Mouse (Mus musculus): Measurements from ENCODE around the gene 1700086D15Rik.

1700086D15Rik gene

DNA sequence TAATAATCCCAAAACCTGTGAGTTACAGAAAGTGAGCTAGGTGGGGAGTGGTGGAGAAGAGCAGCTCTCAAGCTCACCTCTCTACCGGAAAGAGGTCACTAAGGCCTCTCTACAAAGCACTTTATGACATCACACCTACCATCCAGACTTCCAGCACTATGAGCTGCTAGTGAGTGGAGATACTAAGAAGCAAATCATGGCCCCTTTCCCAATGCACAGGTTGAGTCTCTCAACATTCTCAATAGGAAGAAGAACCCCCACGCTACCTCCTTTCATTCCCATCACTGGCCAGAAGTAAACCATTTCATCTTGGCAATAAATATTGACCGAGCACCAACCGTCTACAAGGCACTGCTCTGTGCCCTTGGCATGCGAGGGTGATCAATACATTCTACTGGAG is at the start of gene 1700086D15Rik:
TSS of gene 1700086D15Rik (minus strand) at position 101 of the 400 bp plus-strand sequence.
- no peak for DNase-seq (ENCODE audit: low spot score)

DNA sequence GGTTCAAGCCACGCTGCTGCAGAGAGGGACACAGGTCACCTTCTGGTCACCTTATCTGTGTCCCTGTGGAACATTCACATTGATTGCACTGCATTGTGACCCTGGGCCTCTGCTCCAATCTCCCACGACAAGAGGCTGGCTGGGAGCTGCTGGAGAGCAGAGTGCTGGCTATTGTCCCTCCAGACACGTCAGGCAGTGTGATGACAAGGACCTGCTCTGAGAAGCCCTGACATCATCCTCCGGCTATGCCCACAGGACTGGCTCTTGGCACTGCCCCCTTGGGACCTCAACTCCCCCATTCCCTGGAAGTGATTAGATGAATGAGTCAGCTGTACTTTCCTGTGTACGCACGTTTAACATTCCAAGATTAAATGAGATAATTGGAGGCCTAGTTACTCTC is 49.8 kb upstream of the 1700086D15Rik start:
- DNase-seq (ENCODE audit: low spot score): no peak

DNA sequence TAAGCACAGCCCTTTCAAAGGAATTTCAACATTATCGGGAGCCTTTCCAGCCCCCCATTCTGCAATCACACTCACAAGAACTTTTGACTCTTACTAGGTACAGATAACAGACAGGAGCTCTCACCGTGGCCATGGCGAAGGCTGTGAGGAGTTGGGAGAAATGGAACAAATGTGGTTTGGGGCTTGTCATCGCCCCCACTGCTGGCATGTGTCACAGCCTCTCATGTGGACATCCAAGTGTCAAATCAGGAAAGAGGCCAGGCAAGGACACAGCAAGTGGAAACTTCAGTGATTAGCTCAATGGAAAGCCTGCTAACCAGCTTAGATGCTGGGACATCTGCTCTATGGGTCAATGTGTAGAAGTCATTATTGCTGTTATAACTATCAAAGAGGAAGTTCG is 45.6 kb upstream of the 1700086D15Rik start:
- DNase-seq (ENCODE audit: low spot score): no peak

DNA sequence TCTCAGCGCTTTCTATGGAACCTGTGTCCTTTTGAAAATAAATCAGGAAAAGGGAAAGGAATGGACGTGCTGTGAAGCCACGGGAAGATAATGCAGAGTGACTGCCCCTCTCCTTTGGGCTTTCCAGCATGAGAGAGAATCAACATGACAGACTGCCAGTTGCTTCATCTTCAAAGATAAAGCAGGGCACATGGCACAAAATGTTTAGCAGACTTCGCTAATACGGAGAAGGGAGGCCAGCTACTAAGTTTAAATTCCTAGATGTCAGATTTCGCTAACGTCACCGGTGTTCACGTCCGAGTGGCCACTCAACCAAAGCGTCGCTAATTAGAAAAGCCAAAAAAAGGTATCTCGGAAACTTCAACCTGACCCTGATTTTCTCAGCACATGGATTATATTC is 45.0 kb upstream of the 1700086D15Rik start:
- no peak for DNase-seq (ENCODE audit: low spot score)

DNA sequence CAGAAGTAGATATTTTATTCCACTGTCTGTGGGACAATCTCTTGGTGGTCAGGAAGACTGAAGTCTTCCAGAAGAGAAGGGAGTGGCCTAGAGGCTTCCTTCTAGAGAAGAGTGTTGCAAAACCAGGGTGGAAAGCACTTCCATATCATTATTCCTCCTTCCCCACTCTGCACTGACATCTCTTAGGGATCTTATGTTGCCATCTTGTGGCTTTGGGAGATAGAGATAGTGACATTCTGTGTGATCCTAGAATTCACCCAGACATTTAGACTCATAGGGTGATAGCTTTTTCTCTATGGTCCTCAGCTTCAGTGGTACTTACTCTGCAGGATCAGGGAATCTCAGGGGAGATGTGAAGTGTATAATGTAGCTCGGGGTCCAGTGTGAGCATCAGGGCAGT is 43.3 kb upstream of the 1700086D15Rik start:
- DNase-seq (ENCODE audit: low spot score): no peak

DNA sequence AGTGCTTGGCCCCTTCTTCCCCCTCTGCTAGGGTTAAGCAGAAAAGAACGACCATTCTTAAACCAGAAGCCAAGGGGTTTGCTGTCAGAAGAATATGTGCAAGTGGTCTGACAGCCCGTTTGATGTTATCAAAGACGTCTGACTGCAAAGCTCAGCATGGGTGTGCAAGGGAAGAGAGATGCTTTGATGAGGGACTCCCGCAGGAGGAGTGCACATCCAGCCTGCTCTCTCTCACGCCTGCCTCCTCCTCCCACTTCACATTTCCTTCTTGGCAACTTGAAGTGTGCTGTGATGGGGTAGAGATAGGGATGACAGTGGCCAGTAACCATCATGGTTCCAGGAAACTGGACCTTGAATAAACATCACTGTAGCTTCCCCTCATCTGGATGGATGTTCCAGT is 42.5 kb upstream of the 1700086D15Rik start:
- DNase-seq (ENCODE audit: low spot score): no peak

DNA sequence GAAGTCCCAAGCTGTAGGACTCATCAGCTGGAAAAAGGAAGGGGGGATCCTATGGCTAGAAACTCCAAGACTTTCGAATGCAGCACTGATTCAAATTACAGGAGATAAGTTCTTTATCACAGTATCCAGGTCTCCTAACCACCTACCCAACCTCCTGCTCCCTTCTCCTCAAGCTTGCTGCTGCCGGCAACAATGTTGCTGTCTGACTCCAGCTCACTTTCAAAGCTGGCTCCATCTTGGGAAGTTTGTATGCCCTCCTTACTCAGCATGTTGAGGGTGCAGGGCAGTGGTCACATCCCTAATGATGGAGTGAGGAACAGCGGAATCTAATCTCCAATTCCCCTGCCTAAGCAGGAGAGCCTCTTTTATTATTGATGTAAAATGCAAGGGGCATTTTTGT is 38.3 kb upstream of the 1700086D15Rik start:
- no peak for DNase-seq (ENCODE audit: low spot score)

DNA sequence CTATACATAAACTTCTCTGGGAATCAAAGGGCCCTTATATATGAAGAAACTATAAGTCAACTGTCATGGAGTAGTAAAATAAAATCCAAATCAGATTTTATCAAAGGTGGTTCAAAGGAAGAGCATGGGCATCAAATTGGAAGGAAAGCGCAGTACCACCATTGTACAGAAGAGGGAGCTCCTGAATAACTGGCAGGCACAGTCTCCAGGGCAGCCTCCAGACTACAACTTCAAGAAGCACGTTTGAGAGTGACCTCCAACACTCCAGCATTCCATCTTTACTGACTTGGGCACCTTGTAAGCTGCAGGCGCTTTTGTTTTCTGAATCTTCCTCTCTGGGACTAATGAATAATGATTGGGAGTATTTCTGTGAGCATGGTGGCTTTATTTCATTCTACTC is 37.6 kb upstream of the 1700086D15Rik start:
- no peak for DNase-seq (ENCODE audit: low spot score)

DNA sequence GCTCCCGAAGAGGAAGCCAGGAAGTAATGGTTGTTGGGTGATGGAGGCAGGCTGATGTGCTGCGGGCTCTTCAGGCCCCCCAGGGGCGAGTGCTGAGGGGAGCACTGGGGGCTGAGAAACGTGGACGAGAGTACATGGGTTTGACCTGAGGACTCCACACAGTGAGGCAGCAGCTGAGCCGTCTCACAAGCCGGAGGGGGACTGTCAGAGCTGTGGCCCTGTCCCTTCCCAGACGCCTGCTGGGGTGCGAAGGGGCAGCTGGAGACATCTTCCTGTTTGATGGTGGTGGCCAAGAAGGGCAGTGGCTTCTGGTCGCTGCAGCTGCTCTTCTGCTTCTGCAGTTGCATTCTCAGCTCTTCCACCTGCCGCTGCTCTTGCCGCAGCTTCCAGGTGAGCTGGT is 27.3 kb upstream of the 1700086D15Rik start:
- no peak for DNase-seq (ENCODE audit: low spot score)

DNA sequence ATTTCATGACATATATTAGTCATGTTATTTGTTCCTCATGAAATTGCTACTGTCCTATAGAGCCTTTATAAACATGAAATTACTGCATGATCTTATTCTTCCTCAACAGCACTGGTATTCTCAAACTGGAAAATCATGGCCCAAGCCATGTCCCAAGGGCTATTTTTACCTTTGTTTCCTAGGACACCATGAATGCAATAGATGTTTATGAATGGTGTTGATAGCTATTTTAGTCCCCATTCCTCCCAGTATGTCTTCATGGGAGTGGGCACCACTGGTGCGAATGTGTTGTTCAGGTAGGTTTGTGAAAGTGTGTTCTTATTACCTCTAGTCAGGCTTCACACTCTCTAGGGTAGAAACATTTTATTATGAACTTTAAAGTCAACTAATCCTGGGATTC is 25.4 kb upstream of the 1700086D15Rik start:
- no peak for DNase-seq (ENCODE audit: low spot score)

DNA sequence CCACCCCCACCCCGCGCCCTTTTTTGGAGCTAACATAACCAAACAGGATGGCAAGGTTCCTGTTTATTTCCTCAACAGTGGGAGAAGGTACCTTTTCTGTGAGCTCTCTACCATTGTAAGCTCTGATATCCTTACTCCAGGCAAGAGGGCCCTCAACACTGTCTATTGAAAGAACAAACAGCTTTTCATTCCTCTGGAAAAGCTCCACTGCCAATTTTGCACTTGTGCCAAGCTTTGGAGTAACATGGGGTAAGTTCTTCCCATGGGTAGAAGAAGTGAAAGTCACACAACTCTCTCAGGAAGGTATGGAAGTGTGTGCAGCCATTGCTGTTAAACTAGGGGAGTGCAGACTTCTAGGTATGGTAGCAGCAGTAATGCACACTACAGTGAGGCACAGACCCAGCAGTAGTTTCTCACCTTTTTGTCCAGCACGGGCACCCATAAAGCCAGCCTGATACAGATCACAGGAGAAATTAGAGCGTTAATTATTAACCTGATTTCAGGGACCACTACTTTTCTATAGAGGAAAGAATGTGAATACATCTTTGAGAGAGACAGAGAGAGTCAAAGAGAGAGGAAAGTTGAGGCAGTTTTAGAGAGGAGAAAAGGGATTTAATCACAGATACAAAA is 10.5 kb upstream of the 1700086D15Rik start:
- DNase-seq (ENCODE audit: low spot score): no peak

DNA sequence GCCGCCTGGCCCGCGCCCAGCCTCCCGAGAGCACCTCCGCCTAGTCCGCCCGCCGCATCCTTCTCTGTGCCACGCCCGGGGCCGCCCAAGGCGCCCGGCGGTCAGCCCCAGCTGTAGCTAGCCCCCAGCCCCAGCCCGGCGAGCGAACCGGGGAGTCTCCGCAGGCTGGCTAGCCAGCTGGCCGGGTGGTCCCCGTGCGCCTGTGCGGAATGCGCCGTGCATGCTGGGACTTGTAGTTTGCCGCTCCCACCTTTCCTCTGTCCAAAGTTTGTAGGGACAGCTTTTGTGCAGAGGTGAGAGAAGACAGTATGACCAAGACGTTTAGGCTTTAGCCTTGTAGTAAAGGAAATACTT is 3.1 kb upstream of the 1700086D15Rik start, which contains the start of gene Arhgap44:
TSS of gene Arhgap44 (minus strand) at position 195 of the 354 bp plus-strand sequence.
- DNase-seq (ENCODE audit: low spot score): no peak

DNA sequence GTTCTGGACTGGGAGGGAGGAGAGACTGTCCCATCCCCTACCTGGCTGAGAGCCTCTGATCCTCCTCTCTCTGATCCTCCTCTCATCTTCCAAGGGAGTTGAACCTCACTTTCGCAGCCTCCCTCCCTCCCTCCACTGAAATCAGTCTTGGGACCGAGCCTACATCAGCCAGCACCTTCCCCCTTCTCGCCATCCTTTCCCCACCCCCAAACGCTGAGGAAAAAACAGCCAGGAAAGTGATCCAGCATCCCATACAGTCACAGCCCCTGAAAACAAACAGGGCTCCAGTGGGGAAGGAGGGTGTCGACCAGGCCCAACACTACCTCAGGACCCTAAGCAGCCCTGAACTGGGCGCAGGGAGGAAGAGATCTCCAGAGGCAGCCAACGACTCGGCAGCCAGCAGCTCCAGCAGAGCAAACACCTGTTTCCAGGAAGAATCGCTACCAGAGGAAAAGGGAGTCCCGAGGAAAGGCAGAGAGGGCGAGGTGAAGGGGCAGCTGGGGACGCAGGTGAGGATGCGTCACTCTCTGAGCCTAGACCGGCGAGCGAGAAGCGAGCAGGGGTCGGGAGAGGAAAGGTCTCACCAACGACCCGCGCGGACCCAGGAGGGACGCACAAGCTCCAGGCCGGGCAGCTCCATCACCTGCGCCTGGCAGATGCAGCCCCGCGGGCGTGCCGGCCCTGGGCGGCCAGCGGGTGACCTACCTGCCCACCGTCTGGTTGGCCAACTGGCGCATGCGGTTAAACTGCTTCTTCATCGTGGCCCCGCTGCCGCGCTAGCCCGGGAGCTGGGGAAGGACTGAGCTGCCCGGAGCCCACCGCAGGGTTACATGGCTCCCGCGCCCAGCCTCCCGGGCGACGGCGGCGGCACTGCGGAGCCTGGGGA is 2.4 kb upstream of the 1700086D15Rik start:
- DNase-seq (ENCODE audit: low spot score): no peak

DNA sequence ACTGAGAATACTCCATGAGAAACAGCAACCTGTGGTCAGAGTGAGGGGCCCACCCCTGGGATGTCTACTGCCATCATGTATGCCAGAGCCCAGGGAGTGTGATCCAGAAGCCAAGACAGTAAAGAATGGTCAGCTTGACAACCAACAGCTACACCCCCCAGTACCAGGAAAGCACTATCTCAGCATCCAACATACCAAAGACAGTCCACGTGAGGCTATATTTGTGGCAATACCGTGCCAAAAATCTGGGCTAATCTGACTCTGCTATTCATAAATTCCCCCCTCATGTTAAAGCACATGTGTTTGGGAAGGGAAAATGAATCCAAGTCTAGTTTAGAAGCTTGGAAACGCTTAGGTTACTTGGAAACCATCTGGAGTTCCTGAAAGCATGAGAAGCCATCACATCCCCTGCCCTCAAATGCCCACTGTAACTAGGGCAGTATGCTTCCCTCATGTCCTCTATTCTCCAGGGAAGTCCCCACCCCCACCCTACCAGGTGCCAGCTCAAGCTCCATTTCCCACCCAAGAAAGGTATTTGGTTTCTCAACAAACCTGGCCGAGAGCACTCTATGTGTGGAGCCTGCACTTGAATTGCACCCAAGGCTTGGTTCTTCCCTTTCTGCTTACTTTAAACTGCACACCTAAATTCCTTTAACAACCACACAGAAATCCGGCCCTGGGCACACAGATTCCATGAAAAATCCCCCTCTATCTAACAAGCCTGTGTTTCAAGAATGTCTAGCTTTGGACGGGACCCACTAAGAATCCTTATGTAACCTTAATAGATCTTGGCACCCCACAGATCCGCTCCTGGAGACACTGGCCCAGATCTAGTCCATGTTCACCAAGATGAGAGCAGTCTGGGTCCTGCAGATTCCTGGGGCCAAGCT is 1.5 kb upstream of the 1700086D15Rik start:
- DNase-seq (ENCODE audit: low spot score): no peak

DNA sequence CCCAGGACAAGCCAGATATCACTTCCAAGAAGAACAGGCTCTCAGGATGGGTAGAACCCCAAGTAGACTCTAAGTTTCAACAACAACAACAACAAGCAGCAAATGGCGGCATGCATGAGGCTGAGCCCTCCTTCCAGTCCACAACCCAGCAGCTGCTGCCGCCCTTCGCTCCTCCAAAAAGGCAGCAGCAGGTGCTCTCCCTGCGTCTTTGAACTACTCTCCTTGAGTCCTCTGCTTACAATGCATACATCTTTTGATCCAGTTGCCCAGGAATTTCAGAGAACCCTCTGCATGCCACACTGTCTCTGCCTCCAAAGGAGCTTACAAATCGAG is 1.1 kb downstream of the 1700086D15Rik start:
- no peak for DNase-seq (ENCODE audit: low spot score)

DNA sequence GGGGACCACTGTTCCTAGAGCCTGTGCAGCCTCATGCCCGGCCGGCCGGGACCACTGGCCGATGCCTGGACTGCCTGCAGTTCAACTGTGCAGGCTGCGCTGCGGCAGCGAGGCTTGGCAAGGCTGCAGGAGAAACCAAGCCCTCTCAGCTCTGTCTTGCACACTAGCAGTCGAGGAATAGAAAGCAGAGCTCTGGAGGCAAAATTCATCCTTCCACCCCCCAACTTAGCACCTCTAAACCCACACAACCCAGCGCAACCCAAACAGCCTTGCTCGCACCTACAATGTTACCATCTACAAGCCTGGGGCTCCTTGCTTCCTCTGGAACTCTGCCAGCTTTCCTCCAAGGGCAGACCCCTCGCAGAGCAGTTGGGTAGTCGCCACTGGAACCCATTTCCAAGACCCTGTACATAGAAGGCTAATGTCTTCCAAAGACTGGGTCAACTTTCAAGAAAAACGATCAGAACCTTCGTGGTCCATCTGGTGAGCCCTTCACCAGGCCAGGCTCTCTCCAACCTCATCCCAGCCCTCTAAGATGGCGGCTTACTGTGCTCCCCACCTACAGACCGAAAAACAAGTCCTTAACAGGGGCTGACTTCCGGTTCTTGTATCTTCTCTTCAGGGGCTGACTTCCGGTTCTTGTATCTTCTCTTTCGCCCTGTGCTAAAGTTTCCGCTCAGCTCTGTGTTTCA is 1.6 kb downstream of the 1700086D15Rik start:
- DNase-seq (ENCODE audit: low spot score): no peak

DNA sequence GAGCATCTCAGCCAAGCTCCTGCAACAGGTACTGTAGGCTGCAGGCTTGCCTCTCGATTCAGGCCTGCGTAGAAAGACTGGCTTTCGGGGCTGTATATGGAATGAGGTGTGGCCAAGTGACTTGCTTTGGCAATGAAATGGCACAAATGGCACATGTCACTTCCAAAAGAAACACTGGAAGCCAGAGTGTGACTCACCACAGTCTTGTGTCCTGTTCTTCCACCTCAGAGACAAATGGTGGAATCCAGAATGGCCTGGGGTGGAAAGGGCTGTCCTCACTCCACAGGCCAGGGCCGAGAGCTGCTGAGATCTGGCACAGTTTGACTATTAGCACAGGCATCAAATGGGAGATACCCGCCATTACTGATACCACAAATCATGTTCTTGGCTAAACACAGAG is 6.7 kb downstream of the 1700086D15Rik start:
- no peak for DNase-seq (ENCODE audit: low spot score)

DNA sequence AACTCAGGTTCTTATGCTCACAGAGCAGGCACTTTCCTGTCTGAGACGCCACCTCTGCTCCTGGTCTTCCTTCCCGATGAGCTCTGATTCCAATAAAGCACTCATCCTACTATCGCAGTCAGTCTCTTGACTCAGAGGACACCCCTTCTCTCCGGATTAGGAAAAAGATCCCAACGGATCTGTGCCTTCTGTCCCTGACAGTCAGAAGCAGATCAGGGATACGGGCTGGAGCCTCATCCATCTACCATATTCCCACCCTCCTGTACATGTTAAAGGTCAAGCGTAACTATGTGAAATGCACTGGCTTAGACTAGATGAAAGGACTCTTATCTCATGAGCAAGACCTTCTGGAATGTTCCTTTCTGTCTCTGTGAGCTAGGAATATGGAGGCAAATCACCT is 11.2 kb downstream of the 1700086D15Rik start:
- no peak for DNase-seq (ENCODE audit: low spot score)

DNA sequence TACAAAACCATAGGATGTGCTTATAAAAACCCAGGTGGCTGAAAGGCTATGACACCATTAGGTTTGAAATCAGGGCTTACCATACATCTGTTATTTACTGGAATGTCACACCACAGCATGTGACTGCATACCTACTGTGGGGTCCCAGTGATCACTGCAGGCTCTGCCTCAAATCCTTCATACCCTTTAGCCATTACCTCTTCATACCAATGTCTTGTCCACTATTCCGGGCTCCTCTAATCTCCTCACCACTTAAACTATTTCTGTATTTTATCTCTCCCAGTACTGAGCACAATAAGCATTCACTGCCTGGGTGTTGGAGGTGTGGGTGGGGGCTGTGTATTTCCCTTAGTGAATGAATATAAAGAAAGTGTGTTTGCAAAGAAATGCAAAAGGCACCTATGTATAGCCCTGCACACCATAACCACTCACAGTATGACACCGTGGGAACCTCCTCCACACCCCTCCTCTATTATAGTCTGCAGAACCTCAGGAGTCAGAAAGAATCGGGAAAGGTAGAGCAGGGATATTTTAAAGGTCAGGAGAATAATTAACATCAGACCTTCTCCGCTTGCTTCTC is 16.8 kb downstream of the 1700086D15Rik start:
- DNase-seq (ENCODE audit: low spot score): no peak

DNA sequence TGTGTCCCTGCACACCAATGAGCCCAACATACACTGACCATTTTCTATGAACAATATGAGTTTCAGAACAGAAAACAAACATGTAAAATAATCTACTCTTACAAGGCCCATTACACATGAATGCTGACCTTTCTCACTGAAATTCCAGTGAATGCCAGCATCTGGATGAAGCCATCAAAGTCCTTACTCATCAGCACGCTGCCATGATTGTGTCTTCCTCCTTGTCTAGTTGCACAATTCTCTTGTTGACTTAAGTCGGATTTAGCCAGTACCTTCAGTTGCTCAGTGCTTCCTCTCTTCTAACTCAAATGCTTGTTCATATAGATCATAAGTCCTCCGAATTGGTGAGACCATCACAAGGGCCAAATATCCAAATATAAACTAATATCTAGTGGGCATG is 20.7 kb downstream of the 1700086D15Rik start:
- DNase-seq (ENCODE audit: low spot score): no peak

DNA sequence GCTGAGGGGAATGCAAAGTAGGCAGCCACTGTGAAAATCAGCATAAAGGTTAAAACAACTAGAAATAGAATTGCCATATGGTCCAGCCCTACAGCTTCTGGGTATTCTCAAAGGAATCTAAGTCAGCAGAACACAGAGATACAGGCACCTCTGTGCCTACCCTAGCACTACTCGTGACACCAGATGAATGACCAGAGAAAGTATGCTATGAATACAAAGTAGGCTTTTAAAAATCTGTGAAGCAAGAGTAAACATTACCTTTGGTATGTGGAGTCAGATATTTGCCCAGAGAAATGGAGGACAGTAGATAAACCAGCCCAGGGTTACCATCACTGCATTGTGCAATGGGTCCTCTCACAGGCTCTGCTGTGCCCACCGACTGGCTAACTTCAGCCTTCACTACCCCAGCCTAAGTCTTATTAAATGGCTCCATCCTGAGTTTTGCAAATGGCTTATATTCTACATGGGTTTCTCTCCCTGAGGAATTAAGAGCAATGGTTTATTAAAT is 22.5 kb downstream of the 1700086D15Rik start:
- DNase-seq (ENCODE audit: low spot score): no peak
